Mouse (Mus musculus) brain, embryonic 14.5 days (tissue): ENCODE results near the gene 2310057M21Rik.

ENCODE experiments used
- CTCF ChIP-seq: fragments of 200-500 bp; IDR thresholded peaks from 2 replicates; pipeline ENCODE4 v1.5.1; 2012; ENCODE audit warnings: inconsistent platforms, mild to moderate bottlenecking, moderate library complexity, borderline replicate concordance; ENCODE audit not compliant: insufficient read depth, insufficient read length; ENCODE audit errors: extremely low read depth
- POLR2A ChIP-seq: fragments of 200-500 bp; IDR thresholded peaks from 2 replicates; pipeline ENCODE4 v1.6.1; 2012; ENCODE audit warnings: mild to moderate bottlenecking, inconsistent platforms, borderline replicate concordance; ENCODE audit not compliant: poor library complexity, insufficient read depth, insufficient read length, severe bottlenecking; ENCODE audit errors: extremely low read depth

DNA sequence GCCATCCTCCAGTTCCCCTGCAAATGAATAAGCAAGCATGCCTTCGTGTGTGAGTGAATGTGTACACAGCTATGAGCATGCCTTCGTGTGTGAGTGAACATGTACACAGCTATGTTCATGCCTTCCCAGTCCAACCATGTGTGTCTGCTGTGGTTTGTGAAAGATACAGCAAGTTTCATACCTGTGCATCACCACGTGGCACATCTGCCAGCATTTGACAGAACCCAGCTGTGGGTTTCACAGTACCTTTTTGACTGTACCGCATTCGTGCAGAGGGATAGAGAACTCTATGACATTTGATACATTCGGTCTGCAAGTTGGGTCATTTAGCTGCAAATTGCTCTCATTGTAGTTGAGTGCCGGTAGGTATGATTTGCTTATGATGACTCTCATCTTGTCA, 48.1 kb downstream of the 2310057M21Rik start:
- TF ChIP-seq POLR2A (no peak), CTCF (no peak)
